Mouse (Mus musculus): ENCODE measurements around the gene Aldh2. TPM values are rescaled to one million over a fixed set of nuclear protein-coding genes. Genes with fewer than 3 reads are reported as not detected.
"Not testable (repeated sequence)": the region's sequence is repeated elsewhere in the genome, so short reads cannot be mapped to it uniquely, and the experiment has no call there.

The Aldh2 gene
- total RNA-seq, 2 experiments from 2014 or later = 99.7 to 104 TPM

DNA sequence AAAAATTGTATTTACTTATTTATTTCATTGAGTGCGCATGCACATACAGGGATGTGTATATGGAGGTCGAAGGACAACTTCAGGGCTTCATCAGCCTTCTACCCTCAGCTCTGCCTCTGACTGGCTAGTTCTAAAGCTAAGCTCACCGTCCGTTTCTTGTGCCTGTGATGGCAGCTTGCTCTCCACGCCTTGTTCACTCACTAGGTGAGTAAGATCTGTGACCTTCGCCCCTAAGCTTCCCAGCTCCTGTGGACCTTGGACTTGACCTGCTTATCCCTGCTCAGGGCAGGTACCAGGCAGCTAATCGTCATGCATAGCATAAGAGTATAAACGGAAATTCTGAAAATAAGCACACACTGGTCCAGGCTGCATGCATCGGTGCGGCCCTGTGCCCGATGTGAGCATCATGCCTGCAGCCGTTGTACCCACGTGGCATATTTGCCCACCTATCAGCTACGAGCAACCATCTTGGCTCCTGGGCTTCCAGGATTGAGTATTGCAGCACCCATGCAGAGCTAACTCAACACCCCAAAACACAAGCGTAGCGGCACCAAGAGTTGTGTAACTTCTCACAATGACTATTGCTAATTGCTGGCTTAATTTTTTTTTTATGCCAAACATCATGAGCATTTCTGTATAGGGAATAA, 27.5 kb downstream of the Aldh2 start:
- no peak for DNase-seq (ENCODE audit: low spot score in 2 of 2)
- intact Hi-C loops (cut with DNase I) = no loop called here

DNA sequence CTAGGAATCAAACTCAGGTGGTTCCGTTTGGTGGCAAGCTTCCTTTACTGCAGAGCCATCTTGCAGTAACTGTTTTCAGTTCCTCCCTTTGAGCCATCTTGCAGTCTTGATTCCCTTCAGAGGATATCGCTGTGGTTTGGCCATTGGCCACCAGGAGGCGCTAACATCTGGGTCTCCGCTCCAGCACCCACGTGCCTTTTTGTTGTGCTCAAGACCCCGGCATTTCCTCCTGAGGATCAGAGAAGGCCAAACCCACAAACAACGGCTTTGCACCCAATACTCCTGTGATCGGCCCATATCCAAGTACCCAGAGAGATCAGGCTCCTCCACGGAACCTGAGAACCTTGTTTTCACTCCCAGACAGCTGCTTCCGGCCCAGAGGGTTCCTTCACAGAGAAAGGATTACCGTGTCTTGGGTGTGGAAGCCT, 29.1 kb downstream of the Aldh2 start:
- intact Hi-C loops (cut with DNase I) = loop anchor here (1.0 kb wide), 1 partner anchor 38 kb away; no protein-coding TSS in a partner anchor
- DNase-seq (ENCODE audit: low spot score in 2 of 2) = peak; percentile 81 to 86

DNA sequence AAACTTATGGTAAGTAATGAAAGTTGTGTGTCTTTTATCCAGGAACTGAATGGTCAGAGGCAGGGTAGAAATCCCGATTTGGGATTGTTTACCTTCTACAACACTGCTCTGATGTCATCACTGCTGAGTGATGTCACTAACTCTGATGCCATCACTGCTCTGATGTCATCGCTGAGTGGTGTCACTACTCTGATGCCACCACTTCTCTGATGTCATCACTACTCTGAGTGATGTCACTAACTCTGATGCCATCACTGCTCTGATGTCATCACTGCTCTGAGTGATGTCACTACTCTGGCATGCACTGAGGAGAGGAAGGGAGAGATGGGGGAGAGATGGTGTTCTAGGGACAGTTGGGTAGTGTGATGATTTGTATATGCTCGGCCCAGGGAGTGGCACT, 31.2 kb downstream of the Aldh2 start:
- DNase-seq (ENCODE audit: low spot score in 2 of 2) = no peak
- intact Hi-C loops (cut with DNase I) = no loop called here

DNA sequence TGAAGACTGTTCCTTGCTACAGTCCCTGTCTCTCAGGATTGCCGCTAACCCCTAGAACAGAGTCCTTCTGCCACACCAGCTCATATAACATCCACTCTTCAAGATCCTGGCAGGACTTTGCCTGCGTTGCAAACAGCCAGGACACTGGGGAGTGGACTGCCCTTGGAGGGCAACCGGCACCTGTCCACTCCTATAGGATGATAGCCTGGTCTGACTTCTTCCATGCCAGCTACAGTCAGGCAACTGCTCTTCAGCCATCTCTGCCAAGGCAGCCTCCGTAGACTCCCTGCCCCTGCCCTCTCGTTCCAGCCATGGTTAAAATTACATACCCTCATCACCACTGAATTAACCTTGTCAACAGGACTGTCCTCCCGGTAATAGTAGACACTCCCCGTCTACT, 44.4 kb downstream of the Aldh2 start:
- intact Hi-C loops (cut with DNase I) = no loop called here

DNA sequence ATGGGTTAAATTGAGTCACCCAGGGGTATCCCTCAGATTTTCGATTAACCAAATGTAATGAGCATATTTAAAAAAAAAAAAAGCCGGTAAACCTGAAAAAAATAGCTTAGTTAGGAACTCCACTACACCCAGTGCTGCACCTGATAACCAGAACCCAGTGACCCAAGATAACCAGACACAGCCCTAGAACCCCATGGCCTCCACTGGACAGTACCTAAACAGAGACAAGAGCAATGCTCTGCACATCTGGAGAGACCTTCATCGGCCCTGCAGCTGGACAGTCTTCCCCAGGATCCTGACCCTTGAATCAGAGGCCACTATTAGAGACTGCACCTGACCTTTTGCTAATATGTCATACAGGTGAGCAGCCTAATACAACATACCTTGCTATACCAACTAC, 46.5 kb downstream of the Aldh2 start:
- no peak for DNase-seq (ENCODE audit: low spot score in 2 of 2)
- intact Hi-C loops (cut with DNase I) = loop anchor here (2.0 kb wide), 1 partner anchor 56 kb away; no protein-coding TSS in a partner anchor

More for the DNA sequence above, 44.4 kb downstream of the Aldh2 start:
- DNase-seq (ENCODE audit: low spot score in 2 of 2) = no peak

DNA sequence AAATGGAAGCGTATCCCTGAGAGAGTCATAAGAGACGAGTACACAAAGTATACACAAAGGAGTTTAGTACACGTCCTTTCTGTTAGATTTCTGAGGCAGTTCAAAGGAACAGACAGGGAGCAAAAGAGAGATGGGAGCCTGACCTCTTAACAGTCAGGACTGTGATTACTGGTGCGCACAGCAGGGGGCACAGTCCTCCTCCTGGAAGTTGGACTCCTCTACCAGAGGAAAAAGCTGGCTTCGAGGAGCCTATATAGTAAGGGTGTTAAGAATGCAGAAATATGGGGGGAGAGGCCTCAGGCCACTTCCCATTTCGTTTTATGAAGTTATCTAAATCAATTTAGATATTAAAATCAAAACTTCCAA, 47.1 kb downstream of the Aldh2 start:
- intact Hi-C loops (cut with DNase I) = loop anchor here (2.0 kb wide), 1 partner anchor 56 kb away; no protein-coding TSS in a partner anchor
- DNase-seq (ENCODE audit: low spot score in 2 of 2) = peak; percentile 41 to 46

DNA sequence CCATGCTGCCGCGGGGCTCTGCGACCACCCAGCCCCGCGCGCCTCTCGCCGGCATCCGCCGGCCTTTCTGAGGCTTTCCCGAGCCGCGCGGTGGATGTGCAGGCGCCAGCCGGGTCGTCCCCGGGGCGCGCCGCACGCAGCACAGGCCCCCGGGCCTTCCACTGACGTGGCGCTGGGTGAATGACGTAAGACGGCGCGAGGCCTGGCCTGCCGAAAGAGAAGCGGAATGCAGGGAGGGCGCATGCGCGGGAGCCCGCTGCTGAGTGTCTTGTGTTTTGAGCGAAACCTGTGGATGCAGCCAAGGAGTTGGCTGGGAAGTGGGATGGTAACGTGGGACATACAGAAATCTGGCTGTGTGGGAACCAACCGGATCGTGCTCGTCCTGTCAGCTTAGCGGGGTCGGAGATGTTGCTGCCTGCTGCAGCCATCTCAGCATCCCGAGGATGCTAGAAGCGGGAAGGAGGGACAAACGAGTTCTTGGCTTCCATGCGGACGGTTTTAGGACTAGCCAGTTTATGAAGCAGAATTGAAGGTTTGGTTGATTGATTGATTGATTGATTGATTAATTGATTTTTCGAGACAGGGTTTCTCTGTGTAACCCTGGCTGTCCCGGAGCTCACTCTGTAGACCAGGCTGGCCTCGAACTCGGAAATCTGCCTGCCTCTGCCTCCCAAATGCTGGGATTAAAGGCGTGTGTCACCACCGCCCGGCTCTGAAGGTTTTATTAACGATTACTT, 47.7 kb downstream of the Aldh2 start, which contains the start of gene Mapkapk5:
Gene Mapkapk5, minus strand, starts transcription at position 113 of the 737 bp plus-strand sequence.
- peak; percentile 97 to 98 for DNase-seq (ENCODE audit: low spot score in 2 of 2)
- intact Hi-C loops (cut with DNase I) = loop anchor here (2.0 kb wide), 1 partner anchor 57 kb away; no protein-coding TSS in a partner anchor

DNA sequence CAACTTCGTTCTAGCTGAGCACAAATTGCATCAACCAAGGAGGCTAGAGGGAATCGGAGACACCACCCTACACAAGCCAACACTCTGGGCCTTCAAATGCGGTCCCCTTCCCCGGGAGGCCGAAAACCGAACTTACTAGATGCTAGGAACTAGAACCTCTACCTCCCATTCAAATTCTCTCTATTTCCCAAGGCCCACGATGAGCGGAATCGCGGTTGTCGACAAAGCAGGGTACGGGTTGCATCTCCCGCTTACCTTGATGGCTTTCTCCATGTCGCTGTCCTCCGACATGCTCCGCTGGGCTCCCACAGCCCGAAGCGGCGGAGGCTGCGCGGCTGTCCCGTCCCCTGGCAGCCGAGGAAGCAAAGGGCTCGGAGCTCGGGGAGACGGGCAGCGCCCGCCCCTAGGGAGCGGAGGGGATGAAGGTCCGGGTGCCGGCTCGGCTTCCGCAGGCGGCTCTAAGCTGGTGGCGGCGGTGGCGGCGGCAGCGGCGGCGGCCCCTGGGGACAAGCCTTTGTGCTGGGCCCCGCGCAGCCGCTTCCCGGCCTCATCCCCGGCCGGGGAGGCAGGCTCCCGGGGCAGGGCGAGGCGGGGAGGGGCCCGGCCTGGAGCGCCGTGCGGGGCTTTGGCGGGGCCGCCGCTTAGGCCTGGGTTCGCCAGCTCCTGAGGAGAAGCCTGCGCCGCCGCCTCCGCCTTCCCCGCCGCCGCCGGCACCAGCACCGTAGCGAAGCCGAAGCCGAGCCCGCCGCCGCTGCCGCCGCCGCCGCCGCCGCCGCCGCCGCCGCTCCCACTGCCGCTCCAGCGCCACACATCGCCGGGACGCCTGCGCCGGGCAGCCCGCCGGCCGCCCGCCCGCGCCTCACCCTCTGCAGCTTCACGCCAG, 48.5 kb downstream of the Aldh2 start, which contains the start of the genes Adam1a and Gm42878:
Gene Adam1a, minus strand, starts transcription at position 573 of the 883 bp plus-strand sequence.
Gene Gm42878, minus strand, starts transcription at position 573 of the 883 bp plus-strand sequence.
- intact Hi-C loops (cut with DNase I) = no loop called here
- no peak for DNase-seq (ENCODE audit: low spot score in 2 of 2)

DNA sequence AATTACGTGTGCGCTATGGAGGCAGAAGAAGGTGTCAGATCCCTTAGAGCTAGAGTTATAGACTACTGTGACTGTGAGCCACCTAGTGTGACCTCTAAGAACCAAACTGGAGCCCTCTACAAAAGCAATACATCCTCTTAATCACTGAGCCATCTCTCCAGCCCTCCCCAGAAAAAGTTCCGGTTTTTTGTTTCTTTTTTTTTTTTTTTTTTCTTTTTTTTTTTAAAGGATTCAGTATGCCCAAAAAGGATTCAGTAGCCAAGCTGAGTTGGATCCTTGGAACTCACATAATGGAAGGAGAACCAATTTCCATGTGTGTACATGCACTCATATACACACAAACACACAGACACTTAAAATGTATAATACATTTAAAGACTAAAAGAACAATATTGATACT, 50.3 kb downstream of the Aldh2 start:
- intact Hi-C loops (cut with DNase I) = no loop called here
- DNase-seq (ENCODE audit: low spot score in 2 of 2) = no peak

DNA sequence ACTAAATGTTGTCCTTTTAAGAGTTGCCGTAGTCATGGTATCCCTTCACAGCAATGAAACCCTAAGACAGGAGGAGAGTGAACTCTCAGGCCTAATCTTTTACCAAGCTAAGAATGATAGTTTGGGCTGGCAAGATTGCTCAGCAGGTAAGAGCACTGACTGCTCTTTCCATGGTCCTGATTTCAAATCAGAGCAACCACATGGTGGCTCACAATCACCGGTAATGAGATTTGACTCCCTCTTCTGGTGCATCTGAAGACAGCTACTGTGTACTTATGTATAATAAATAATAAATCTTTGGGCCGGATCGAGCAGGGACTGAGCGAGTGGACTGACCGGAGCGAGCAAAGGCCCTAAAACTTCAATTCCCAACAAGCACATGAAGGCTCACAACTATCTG, 52.4 kb downstream of the Aldh2 start:
- DNase-seq (ENCODE audit: low spot score in 2 of 2) = no peak
- intact Hi-C loops (cut with DNase I) = no loop called here

DNA sequence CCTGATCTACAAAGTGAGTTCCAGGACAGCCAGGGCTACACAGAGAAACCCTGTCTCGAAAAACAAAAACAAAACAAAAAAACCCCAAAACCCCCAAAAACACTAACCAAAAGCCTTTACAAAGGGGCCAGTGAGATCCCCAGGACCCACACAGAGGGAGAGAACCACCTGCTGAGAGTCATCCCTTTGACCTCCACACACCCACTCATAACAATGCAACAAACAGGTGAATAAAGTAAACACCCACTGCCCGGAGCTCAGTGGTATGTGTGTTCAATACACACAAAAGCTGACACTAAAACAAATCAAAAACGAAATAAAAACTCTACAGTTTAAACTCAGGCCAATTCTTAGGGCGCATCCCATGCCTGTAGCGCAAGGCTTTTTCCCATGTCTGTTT, 53.6 kb downstream of the Aldh2 start:
- intact Hi-C loops (cut with DNase I) = no loop called here
- no peak for DNase-seq (ENCODE audit: low spot score in 2 of 2)

DNA sequence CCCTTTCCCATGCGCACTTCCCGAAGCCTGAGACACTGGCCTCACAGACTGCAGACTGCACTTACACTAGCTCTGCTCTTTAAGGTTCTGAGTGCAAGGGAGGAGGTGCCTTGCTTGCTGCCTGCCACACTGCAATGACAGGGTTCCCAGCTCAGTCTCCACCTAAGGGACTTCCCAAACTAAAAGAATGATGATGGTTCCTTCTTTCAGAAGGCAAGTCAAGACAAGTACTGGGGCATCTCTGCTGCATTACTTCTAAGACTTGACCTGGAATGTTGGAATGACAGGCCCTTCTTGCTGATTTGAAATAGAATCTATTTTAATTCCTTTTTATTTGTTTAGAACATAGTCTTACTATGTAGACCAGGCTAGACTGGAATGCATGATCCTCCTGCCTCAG, 56.0 kb downstream of the Aldh2 start:
- intact Hi-C loops (cut with DNase I) = no loop called here
- DNase-seq (ENCODE audit: low spot score in 2 of 2) = no peak

DNA sequence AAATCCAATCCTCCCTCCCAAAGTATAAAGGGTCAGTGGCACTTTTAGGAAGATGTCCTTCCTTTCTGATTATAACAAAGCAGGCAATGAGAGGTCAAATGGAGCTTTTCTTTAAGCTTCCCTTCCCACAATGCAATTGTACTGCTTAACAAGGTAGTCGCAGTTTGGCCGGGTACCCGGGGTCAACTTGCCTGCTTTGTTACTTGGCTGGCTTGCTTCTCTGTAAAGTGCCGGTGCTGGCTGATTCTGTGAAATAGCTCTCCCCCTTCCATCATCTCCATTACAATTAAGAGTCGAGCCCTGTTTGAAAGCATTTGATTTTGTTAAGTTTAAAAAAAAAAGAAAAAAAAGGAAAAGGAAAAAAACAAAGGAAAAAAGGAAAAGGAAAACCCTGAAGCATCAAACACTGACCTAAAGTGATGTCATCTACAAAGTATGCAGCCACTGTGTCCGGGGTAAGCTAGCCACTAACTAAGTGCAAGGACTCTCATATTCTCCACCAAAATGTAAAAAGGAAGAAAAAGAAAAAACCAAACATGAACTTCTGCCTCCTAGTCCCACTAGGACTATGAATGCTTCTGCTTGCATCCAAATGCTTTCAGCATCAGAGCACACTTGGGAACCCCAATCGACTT, 56.6 kb downstream of the Aldh2 start:
- DNase-seq (ENCODE audit: low spot score in 2 of 2) = no peak
- intact Hi-C loops (cut with DNase I) = no loop called here

DNA sequence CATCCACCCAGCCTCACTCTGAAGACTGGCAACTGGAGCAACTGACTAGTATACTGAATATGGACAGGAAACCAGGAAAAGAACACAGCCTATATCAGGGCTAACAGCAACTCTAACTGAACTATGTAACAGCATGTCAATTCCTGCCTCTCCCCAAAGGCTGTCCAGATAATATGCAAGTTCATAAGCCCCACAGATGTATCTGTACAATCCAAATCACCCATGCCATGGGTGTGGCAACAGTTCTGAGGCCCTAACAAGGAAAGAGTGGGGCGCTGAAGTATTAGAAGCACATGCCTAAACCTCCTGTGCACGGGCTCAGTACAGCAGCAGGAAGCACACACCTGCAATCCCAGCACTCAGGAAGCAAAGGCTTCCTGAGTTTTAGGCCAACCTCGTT, 58.5 kb downstream of the Aldh2 start:
- intact Hi-C loops (cut with DNase I) = no loop called here
- DNase-seq (ENCODE audit: low spot score in 2 of 2) = no peak

DNA sequence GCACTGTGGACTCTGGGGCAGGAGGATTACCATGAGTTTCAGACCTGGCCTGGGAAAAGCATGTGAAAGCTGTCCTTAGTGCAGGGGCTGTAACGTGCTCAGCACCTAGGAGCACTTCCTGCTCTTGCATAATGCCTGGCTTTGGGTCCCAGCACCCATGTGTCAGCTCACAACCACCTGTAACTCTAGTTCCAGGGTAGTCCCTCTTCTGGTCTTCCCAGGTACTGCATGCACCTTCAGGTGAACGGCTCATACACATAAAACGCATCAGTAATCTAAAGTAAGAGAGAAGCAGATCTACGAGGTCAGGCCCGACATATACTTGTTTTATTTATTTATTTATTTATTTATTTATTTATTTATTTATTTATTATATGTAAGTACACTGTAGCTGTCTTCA, 59.1 kb downstream of the Aldh2 start:
- intact Hi-C loops (cut with DNase I) = no loop called here
- DNase-seq (ENCODE audit: low spot score in 2 of 2) = no peak

DNA sequence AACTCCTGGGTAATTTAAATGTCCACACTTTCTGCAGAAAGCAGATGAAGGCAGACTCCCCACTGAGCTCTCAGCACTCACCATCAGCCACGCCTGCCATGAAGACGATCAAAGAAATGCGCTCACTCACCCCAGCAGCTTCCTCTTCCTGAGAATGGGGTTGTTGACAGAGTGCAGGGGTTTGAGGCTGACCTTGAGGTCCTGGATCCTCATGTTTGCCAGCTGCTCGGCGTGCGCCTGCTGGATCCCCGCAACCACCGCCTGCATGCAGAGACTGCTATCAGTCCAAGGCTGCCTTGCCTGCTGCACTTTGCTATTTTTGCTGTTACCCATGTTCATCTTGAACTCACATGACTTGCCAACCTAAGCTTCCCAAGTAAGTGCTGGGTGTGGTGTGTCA, 66.7 kb downstream of the Aldh2 start:
- DNase-seq (ENCODE audit: low spot score in 2 of 2) = no peak
- intact Hi-C loops (cut with DNase I) = no loop called here

DNA sequence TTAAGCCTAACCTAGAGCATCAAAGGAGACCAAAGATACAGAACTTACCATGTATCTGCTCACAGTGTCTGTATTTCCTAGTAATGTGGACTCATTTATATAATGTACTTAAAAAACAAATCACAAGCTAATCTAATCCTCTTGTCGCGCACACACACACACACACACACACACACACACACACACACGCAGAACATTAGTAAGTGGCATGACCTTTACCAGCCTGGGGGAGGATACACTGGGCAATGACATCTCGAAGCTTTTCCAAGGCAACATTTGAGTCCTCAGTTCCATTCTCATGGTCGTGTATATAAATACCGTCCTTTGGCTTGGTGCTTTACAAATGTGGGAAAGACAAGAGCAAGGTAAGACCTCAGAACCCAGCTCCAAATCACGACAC, 67.1 kb downstream of the Aldh2 start:
- intact Hi-C loops (cut with DNase I) = no loop called here
- no peak for DNase-seq (ENCODE audit: low spot score in 2 of 2)

DNA sequence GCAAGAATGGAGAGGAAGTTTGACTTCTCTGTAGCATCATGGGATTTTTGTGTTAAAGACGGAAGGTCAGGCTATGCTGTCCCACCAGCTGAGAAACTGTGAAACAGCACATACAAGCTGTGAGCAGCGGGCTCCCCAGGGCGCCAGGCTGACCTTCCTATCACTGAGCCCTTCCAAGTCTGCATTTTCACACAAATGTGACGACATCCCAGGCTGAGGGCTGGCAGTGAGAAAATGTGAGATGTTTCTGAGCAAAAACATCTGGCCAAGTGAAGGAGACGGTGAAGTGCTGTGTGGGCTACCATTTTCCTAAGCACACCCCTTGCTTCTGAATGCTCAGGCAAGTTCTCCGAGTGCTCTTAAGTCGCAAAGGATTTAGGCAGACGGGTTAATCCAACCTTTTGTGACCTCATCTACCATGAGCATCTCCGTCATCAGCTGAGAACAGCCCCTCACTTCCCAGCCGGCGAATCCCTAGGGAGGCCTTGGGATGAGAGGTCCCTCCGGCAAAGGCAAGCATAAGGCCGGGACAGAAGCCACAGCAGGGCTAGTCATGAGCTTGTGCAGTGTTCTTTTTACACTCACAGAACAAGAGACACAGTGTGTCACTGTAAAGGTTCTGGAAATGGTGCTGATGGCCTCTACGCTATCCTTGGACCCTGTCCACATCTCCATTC, 67.7 kb downstream of the Aldh2 start:
- intact Hi-C loops (cut with DNase I) = no loop called here
- no peak for DNase-seq (ENCODE audit: low spot score in 2 of 2)

DNA sequence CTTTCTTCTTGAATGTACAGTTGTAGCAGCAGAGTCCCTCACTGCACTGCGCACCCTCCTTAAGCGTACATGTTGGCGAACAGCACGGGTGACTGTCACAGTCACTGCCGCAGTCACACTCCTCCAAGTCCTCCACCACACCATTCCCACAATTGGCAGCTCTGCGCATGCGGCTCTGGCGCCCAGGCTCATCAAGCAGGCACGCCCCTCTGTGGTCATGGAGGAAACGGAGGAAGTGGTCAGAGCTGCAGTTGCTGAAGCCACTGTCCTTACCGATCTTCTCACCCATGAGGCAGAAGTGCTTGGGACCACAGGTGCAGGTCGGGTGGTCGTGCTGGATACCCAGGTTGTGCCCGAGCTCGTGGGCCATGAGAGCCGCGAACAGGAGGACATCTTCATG, 73.9 kb downstream of the Aldh2 start:
- intact Hi-C loops (cut with DNase I); DNase-seq (ENCODE audit: low spot score in 2 of 2): not testable (repeated sequence)
